Comparison of ENCODE assay signal across 9 mouse cellular contexts in the genomic region with DNA sequence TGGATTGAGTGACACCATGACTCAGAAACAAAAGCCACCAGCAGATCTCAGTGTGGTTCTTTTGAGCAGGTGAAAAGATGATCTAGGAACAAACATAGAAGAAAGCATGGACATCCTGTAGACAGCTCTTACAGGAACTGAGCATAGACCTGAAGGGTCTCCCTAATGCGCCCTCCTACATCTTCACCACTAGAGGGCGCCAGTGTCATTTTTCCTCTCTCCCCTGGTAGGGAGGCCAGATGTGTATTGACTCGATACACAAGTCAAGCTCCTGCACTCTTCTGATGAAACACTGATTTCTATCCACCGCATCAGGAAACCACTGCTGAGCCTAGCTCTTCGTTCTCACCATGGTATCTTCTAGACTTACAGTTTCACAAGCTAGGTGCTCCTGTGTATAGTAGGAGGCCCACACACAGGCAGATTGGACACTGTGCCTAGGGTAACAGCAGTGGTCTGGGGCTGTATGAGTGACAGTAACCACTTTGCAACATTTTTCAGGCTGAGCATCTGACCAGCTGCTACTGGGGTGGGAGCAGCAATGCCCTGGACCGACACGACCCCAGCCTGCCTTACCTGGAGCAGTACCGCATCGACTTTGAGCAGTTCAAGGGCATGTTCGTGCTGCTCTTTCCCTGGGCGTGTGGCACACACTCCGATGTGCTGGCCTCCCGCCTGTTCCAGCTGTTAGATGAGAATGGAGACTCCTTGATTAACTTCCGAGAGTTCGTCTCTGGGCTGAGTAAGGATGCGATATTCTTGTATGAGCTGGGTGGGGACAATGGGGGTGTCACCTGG. TPM values are rescaled to one million over a fixed set of nuclear protein-coding genes. Genes with fewer than 3 reads are reported as not detected.
A peak's percentile ranks its signal among the peaks of the same experiment; 100 is the strongest.
DNase-seq lines count a peak whose midpoint lies in the region; ATAC-seq and TF ChIP-seq lines count a peak whose summit lies in the region.
"Had no signal": no experiment of that assay in that cellular context is flagged by ENCODE, and none has a peak within 500 bp of the region (broad histone marks: within the 10 kb centered on the region; RNA-seq: fewer than 3 reads in every experiment).

No protein-coding gene starts in this region.

- TF ChIP-seq EP300 in liver, embryonic 14.5 days (IDR thresholded peaks at IDR 0.05; ENCODE audit: low read depth) = no peak

- peaks cover 48% of the 10 kb centered on the region for H3K36me3 ChIP-seq in E14TG2a.4 (ENCODE audit: insufficient read depth, low read length)
- peaks cover 47% of the 10 kb centered on the region for H3K36me3 ChIP-seq in embryonic facial prominence, embryonic 10.5 days (replicated peaks)
- H3K36me3 ChIP-seq in heart, embryonic 16.5 days (ENCODE audit: control insufficient read depth, insufficient read depth) = no peaks in the 10 kb centered on the region
- no peaks in the 10 kb centered on the region for H3K36me3 ChIP-seq in liver, embryonic 14.5 days (replicated peaks; ENCODE audit: control insufficient read depth, insufficient read depth, low read depth)

- DNase-seq in adrenal gland, postnatal 14 days = peak; percentile 82
- DNase-seq in embryonic facial prominence, embryonic 10.5 days (ENCODE audit: low spot score) = peak; percentile 80
- peak; percentile 65 for DNase-seq in kidney, postnatal 10 days
- peak; percentile 31 to 46 (median 38) for DNase-seq in liver, embryonic 14.5 days (ENCODE audit: low read depth in 3 of 3, low spot score in 3 of 3)
- DNase-seq in natural killer cell, adult 2 months (ENCODE audit: low spot score in 2 of 2) = peak; percentile 33 to 53
- peak; percentile 64 for DNase-seq in testis, postnatal 14 days (ENCODE audit: low spot score)

- H3K9ac ChIP-seq in heart, embryonic 16.5 days (ENCODE audit: low read length) = no peak overlapping the region
- H3K9ac ChIP-seq in liver, embryonic 14.5 days (replicated peaks) = no peak overlapping the region

- ATAC-seq in heart, embryonic 16.5 days (replicated peaks; ENCODE audit: extremely low read depth, insufficient read depth, low FRiP score) = peak; percentile 75
- ATAC-seq in liver, embryonic 14.5 days (ENCODE audit: insufficient read depth) = peak; percentile 64; the same call in 1 of the 2 replicates

- H3K4me3 ChIP-seq in E14TG2a.4 (replicated peaks; ENCODE audit: low read length) = peak overlapping the region; percentile 53
- no peak overlapping the region for H3K4me3 ChIP-seq in embryonic facial prominence, embryonic 10.5 days
- H3K4me3 ChIP-seq in heart, embryonic 16.5 days (ENCODE audit: low read length) = no peak overlapping the region
- no peak overlapping the region for H3K4me3 ChIP-seq in liver, embryonic 14.5 days (ENCODE audit: insufficient read depth in 1 of 2, low read depth in 2 of 2, low read length in 2 of 2)

- no peak overlapping the region for H3K27ac ChIP-seq in embryonic facial prominence, embryonic 10.5 days (replicated peaks)
- no peak overlapping the region for H3K27ac ChIP-seq in heart, embryonic 16.5 days (ENCODE audit: low read length)
- H3K27ac ChIP-seq in liver, embryonic 14.5 days = no peak overlapping the region

- H3K9me3 ChIP-seq in E14TG2a.4 (ENCODE audit: low read length) = no peaks in the 10 kb centered on the region
- no peaks in the 10 kb centered on the region for H3K9me3 ChIP-seq in embryonic facial prominence, embryonic 10.5 days
- no peaks in the 10 kb centered on the region for H3K9me3 ChIP-seq in heart, embryonic 16.5 days (replicated peaks; ENCODE audit: control insufficient read depth, low read length)
- H3K9me3 ChIP-seq in liver, embryonic 14.5 days (ENCODE audit: control insufficient read depth, low read length) = no peaks in the 10 kb centered on the region

- WGBS in embryonic facial prominence, embryonic 10.5 days = 69% methylated on average over 16 of the region's 16 CpGs
- 71% methylated on average over 16 of the region's 16 CpGs for WGBS in heart, embryonic 16.5 days
- WGBS in liver, embryonic 14.5 days (ENCODE audit: insufficient replicate concordance) = 58% methylated on average over 16 of the region's 16 CpGs

- no peak overlapping the region for H3K4me2 ChIP-seq in heart, embryonic 16.5 days (ENCODE audit: low read depth, low read length)
- no peak overlapping the region for H3K4me2 ChIP-seq in liver, embryonic 14.5 days (ENCODE audit: low read depth)

- peaks cover 40% of the 10 kb centered on the region for H3K4me1 ChIP-seq in E14TG2a.4 (replicated peaks; ENCODE audit: low read depth, low read length)
- no peaks in the 10 kb centered on the region for H3K4me1 ChIP-seq in embryonic facial prominence, embryonic 10.5 days
- no peaks in the 10 kb centered on the region for H3K4me1 ChIP-seq in heart, embryonic 16.5 days (ENCODE audit: control insufficient read depth, insufficient read depth, low read length)
- no peaks in the 10 kb centered on the region for H3K4me1 ChIP-seq in liver, embryonic 14.5 days (replicated peaks; ENCODE audit: control insufficient read depth in 2 of 2, insufficient read depth in 2 of 2, low read length in 1 of 2)

- peak; percentile 93 for TF ChIP-seq CTCF in E14TG2a.4 (conservative IDR thresholded peaks at IDR 0.05; ENCODE audit: low read length)
- TF ChIP-seq CTCF in liver, embryonic 14.5 days (IDR thresholded peaks at IDR 0.05; ENCODE audit: low read depth) = peak; percentile 94

- H3K27me3 ChIP-seq in E14TG2a.4 (ENCODE audit: insufficient read depth, low read length) = no peaks in the 10 kb centered on the region
- H3K27me3 ChIP-seq in embryonic facial prominence, embryonic 10.5 days (replicated peaks; ENCODE audit: low read depth, poor library complexity, severe bottlenecking) = no peaks in the 10 kb centered on the region
- no peaks in the 10 kb centered on the region for H3K27me3 ChIP-seq in heart, embryonic 16.5 days (ENCODE audit: control insufficient read depth, insufficient read depth, low read length)
- H3K27me3 ChIP-seq in liver, embryonic 14.5 days (ENCODE audit: control insufficient read depth, insufficient read depth, low read length) = no peaks in the 10 kb centered on the region

RNA-seq across cellular contexts. Expression of a gene that starts 29.5 kb away (rescaled TPM):
- total RNA-seq in adrenal gland, postnatal 14 days (2021) = 2,717 and 3,191 TPM in 2 replicates
- 0.09 TPM in 1 of 2 replicates, not detected in the other for polyA plus RNA-seq in embryonic facial prominence, embryonic 10.5 days (2016; fragmentation: Nextera tagmentation; extraction: Ambion mirVana)
- not detected in 2 replicates for polyA plus RNA-seq in heart, embryonic 16.5 days (2015; fragmentation: Nextera tagmentation; extraction: Ambion mirVana)
- polyA plus RNA-seq in liver, embryonic 14.5 days (2012; rRNA removed) = not detected in 2 replicates
- polyA plus RNA-seq in liver, embryonic 14.5 days (2014; fragmentation: Nextera tagmentation; extraction: Ambion mirVana) = not detected in 2 replicates
- total RNA-seq: left cerebral cortex, adult 8-10 months had no signal
